In genomic region chr9:23035901-23036610, GRCm38 (mm10) we compare ENCODE assay signal across 8 mouse cellular contexts.
DNase-seq lines count a peak whose midpoint lies in the region; ATAC-seq and TF ChIP-seq lines count a peak whose summit lies in the region.

No protein-coding gene starts in this region.

- peaks cover 12% of the 10 kb centered on the region; the same call in 1 of the 2 replicates for H3K4me1 ChIP-seq in lung, embryonic 14.5 days (ENCODE audit: insufficient read depth)
- H3K4me1 ChIP-seq in forebrain, embryonic 10.5 days = peaks cover 26% of the 10 kb centered on the region
- no peaks in the 10 kb centered on the region; the same call in 1 of the 2 replicates for H3K4me1 ChIP-seq in hindbrain, postnatal 0 days (ENCODE audit: insufficient read depth, low read length)
- no peaks in the 10 kb centered on the region; the same call in 1 of the 2 replicates for H3K4me1 ChIP-seq in liver, postnatal 0 days (ENCODE audit: insufficient read depth)

- H3K36me3 ChIP-seq in lung, embryonic 14.5 days (ENCODE audit: insufficient read depth) = no peaks in the 10 kb centered on the region
- H3K36me3 ChIP-seq in forebrain, embryonic 10.5 days (replicated peaks) = no peaks in the 10 kb centered on the region
- H3K36me3 ChIP-seq in hindbrain, postnatal 0 days (ENCODE audit: insufficient read depth, low read length) = no peaks in the 10 kb centered on the region
- no peaks in the 10 kb centered on the region for H3K36me3 ChIP-seq in liver, postnatal 0 days (replicated peaks; ENCODE audit: insufficient read depth, low read length)

- TF ChIP-seq CTCF in lung, embryonic 14.5 days (IDR thresholded peaks at IDR 0.05; ENCODE audit: low read depth) = no peak
- no peak for TF ChIP-seq CTCF in hindbrain, postnatal 0 days (IDR thresholded peaks at IDR 0.05; ENCODE audit: low read depth)
- no peak for TF ChIP-seq CTCF in liver, postnatal 0 days (IDR thresholded peaks at IDR 0.05; ENCODE audit: low read depth)

- no peak for ATAC-seq in lung, embryonic 14.5 days (ENCODE audit: insufficient read depth)
- no peak for ATAC-seq in hindbrain, postnatal 0 days
- no peak for ATAC-seq in liver, postnatal 0 days

- peak overlapping the region; percentile 56 for H3K4me2 ChIP-seq in lung, embryonic 14.5 days
- H3K4me2 ChIP-seq in hindbrain, postnatal 0 days (ENCODE audit: low read depth, low read length) = peak overlapping the region; percentile 56
- peak overlapping the region; percentile 35 for H3K4me2 ChIP-seq in liver, postnatal 0 days (ENCODE audit: low read depth, low read length)

- no peaks in the 10 kb centered on the region for H3K27me3 ChIP-seq in lung, embryonic 14.5 days (ENCODE audit: insufficient read depth, low read length)
- H3K27me3 ChIP-seq in forebrain, embryonic 10.5 days (ENCODE audit: poor library complexity, severe bottlenecking) = peaks cover 72% of the 10 kb centered on the region
- no peaks in the 10 kb centered on the region for H3K27me3 ChIP-seq in hindbrain, postnatal 0 days (ENCODE audit: insufficient read depth, low read length)
- H3K27me3 ChIP-seq in liver, postnatal 0 days (ENCODE audit: insufficient read depth, low read length) = 0 out of 2 replicates have a peak, but pooled peaks cover 10% of the 10 kb centered on the region

- peak overlapping the region; percentile 42; the same call in 1 of the 2 replicates for H3K9ac ChIP-seq in lung, embryonic 14.5 days
- H3K9ac ChIP-seq in hindbrain, postnatal 0 days (replicated peaks; ENCODE audit: low read length) = no peak overlapping the region; the same call in 1 of the 2 replicates
- no peak overlapping the region for H3K9ac ChIP-seq in liver, postnatal 0 days (replicated peaks)

- no peak for DNase-seq in lung, embryonic 14.5 days
- no peak for DNase-seq in lung, postnatal 36 days
- no peak for DNase-seq in forebrain, embryonic 10.5 days (ENCODE audit: extremely low spot score, low spot score)
- peak; percentile 28 for DNase-seq in hindbrain, postnatal 0 days (ENCODE audit: low spot score)
- no peak for DNase-seq in liver, postnatal 0 days
- no peak for DNase-seq in B cell, adult 2 months
- no peak for DNase-seq in frontal cortex, postnatal 36 days (ENCODE audit: low spot score in 2 of 2)
- DNase-seq in layer of hippocampus, adult 8-10 months (ENCODE audit: low spot score in 2 of 2) = no peak

- no peak overlapping the region for H3K27ac ChIP-seq in lung, embryonic 14.5 days (ENCODE audit: low read depth)
- H3K27ac ChIP-seq in forebrain, embryonic 10.5 days = peak overlapping the region; percentile 62
- H3K27ac ChIP-seq in hindbrain, postnatal 0 days = no peak overlapping the region
- H3K27ac ChIP-seq in liver, postnatal 0 days (ENCODE audit: low read depth) = no peak overlapping the region

- H3K4me3 ChIP-seq in lung, embryonic 14.5 days (ENCODE audit: low read depth, low read length) = peak overlapping the region; percentile 20; the same call in 1 of the 2 replicates
- peak overlapping the region; percentile 40 for H3K4me3 ChIP-seq in forebrain, embryonic 10.5 days
- H3K4me3 ChIP-seq in hindbrain, postnatal 0 days (ENCODE audit: low read length) = peak overlapping the region; percentile 25
- H3K4me3 ChIP-seq in liver, postnatal 0 days (ENCODE audit: low read depth, low read length) = no peak overlapping the region

- no peak for TF ChIP-seq EP300 in liver, postnatal 0 days (IDR thresholded peaks at IDR 0.05; ENCODE audit: low read depth)

- H3K9me3 ChIP-seq in lung, embryonic 14.5 days (ENCODE audit: low read depth, low read length) = no peaks in the 10 kb centered on the region
- no peaks in the 10 kb centered on the region for H3K9me3 ChIP-seq in forebrain, embryonic 10.5 days
- no peaks in the 10 kb centered on the region for H3K9me3 ChIP-seq in hindbrain, postnatal 0 days (ENCODE audit: low read length)
- no peaks in the 10 kb centered on the region for H3K9me3 ChIP-seq in liver, postnatal 0 days (ENCODE audit: low read length)

- WGBS in lung, embryonic 14.5 days = 13% methylated on average over 16 of the region's 16 CpGs
- WGBS in forebrain, embryonic 10.5 days = 10% methylated on average over 16 of the region's 16 CpGs
- whole genome bisulfite sequencing in hindbrain, postnatal 0 days = 11% methylated on average over 16 of the region's 16 CpGs
- 4% methylated on average over 16 of the region's 16 CpGs for WGBS in liver, postnatal 0 days (ENCODE audit: insufficient replicate concordance)
